Mouse (Mus musculus): ENCODE measurements at regions not wholly inside any gene's neighbourhood (a gene's known extent, or its start where the extent isn't known, plus 50 kb on each side); places are given as distances from the start of the nearest gene placed in this dataset.

DNA sequence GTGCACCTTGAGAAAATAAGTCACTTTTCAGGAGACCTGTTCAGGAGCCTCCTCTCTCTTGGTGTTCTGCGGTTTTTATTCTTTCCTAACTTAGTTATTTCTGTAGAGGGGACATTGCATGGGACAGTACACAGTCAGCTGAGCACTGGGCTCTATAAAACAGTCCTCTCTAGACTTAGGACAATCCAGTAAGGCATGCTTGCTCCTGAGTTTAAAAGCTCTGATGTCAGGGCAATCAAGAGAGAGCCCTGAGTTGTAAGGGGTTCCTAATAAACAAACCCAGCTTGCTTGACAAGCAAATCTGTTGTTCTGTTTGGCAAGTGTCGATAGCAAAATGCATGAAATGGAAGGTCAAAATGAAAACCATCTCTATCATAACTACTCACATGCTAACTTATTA is 395.7 kb downstream of the Gpam start:
- Histone ChIP-seq H3K4me3 (ENCODE audit: insufficient read depth, low read length) (no peak overlapping the region), H3K27ac (ENCODE audit: insufficient read depth, low read length) (no peak overlapping the region), H3K4me1 (ENCODE audit: control insufficient read depth, insufficient read depth, low read length) (no peaks in the 10 kb centered on the region)
- TF ChIP-seq CTCF (IDR thresholded peaks at IDR 0.05; ENCODE audit: extremely low read depth, insufficient read depth, low read length) (no peak), POLR2A (IDR thresholded peaks at IDR 0.05; ENCODE audit: extremely low read depth, insufficient read depth, low read length) (no peak)

DNA sequence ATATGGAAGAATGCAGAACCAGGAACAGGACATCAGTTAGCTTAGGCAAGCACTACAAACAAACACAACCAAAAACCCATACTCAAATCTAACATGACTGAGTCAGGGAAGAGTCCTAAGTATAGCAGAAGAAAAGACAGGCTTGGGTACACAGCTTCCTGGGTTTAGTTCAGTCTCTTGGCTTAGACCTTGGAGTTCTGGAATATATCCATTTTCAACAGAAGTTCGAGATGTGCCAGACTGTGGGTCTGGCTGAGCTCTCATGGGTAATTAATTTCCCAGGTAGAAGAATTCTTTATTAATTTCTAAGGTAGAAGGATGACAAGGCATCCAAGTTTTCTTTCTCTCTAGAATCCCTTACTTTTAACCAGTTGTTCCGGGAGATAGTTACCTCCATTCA is 396.2 kb downstream of the Gpam start:
- H3K4me3 ChIP-seq (ENCODE audit: insufficient read depth, low read length), result no peak overlapping the region
- H3K27ac ChIP-seq (ENCODE audit: insufficient read depth, low read length), result no peak overlapping the region
- TF ChIP-seq POLR2A (IDR thresholded peaks at IDR 0.05; ENCODE audit: extremely low read depth, insufficient read depth, low read length), result no peak
- TF ChIP-seq CTCF (IDR thresholded peaks at IDR 0.05; ENCODE audit: extremely low read depth, insufficient read depth, low read length), result no peak
- H3K4me1 ChIP-seq (ENCODE audit: control insufficient read depth, insufficient read depth, low read length), result no peaks in the 10 kb centered on the region

DNA sequence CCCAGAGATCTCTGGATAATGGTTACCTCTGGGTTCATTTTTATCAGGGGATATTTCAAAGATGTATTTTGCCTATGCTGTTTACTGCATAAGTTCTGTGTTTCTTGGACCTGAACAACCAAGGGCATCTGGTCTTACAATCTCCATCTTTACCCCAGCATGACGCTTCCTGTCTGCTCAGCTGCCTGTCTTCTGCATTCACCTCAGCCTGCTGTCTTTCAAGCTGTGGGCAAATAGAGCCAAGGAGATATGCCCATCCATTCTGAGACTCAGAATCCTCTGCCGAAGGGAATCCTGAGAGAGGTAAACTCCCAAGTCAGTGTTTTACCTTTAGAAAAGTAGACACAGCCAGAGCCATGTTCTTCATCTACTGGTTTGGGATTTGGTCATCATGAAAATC is 396.7 kb downstream of the Gpam start:
- no peak overlapping the region for H3K27ac ChIP-seq (ENCODE audit: insufficient read depth, low read length)
- no peaks in the 10 kb centered on the region for H3K4me1 ChIP-seq (ENCODE audit: control insufficient read depth, insufficient read depth, low read length)
- TF ChIP-seq CTCF (IDR thresholded peaks at IDR 0.05; ENCODE audit: extremely low read depth, insufficient read depth, low read length) (no peak), POLR2A (IDR thresholded peaks at IDR 0.05; ENCODE audit: extremely low read depth, insufficient read depth, low read length) (no peak)
- no peak overlapping the region for H3K4me3 ChIP-seq (ENCODE audit: insufficient read depth, low read length)

DNA sequence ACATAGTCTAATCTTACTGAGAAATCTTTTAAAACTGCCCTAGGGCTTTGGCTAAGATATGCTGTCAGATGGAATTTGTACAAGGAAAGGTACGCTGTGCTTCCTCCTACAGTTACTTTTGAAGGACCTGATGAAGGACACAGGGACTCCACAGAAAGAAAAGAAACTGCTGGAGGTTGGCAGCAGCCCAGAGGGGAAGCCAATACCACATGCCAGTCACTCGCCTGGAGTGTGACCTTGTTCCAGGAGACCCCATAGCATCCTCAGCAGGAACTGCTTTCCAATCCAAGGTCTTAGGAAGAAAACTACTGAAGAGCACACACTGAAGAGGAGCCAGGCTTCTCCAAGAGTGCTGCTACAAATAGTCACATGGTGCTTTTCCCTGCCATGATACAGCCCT is 404.9 kb downstream of the Gpam start:
- H3K27ac ChIP-seq (ENCODE audit: insufficient read depth, low read length), result no peak overlapping the region
- H3K4me1 ChIP-seq (ENCODE audit: control insufficient read depth, insufficient read depth, low read length), result no peaks in the 10 kb centered on the region
- TF ChIP-seq POLR2A (IDR thresholded peaks at IDR 0.05; ENCODE audit: extremely low read depth, insufficient read depth, low read length) (no peak), CTCF (IDR thresholded peaks at IDR 0.05; ENCODE audit: extremely low read depth, insufficient read depth, low read length) (no peak)
- no peak overlapping the region for H3K4me3 ChIP-seq (ENCODE audit: insufficient read depth, low read length)

DNA sequence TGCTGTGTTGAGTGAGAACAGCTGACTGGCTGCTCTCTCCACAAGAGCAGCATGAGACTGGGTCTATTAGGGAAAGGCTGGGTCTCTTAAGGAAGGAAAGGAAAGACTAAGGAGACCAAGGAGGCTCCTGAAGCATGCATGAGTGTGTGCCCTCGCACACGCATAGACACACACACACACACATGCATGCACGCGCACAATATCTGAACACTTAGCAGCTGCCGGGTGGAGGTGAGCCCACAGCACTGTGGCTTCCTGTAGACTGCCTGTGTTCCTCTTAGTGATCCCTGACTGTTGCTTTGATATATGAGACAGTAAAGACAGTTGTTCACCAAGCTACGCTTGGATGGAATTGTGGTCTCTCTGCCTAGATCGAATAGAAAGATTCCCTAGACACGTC is 429.6 kb downstream of the Gpam start:
- no peak overlapping the region for H3K27ac ChIP-seq (ENCODE audit: insufficient read depth, low read length)
- no peak overlapping the region for H3K4me3 ChIP-seq (ENCODE audit: insufficient read depth, low read length)
- no peak for TF ChIP-seq POLR2A (IDR thresholded peaks at IDR 0.05; ENCODE audit: extremely low read depth, insufficient read depth, low read length)
- TF ChIP-seq CTCF (IDR thresholded peaks at IDR 0.05; ENCODE audit: extremely low read depth, insufficient read depth, low read length), result no peak
- no peaks in the 10 kb centered on the region for H3K4me1 ChIP-seq (ENCODE audit: control insufficient read depth, insufficient read depth, low read length)

DNA sequence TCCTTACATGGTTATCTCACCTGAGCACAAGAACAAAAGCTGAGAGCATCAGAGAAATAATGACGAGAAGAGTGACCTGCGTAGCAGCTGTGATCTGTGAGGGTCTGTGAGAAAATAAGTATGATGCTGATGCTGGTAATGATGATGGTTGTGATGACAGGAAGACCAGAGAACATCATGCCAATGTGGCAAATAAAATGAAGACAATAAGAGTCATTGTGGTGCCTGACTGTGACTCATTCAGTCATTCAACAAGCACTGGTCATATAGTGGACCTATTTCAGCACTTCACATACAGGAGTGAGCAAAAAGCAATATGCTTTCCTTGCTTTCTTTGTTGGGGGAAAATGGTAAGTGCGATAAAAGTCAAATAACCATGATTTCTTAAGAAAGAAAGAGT is 433.3 kb downstream of the Gpam start:
- H3K27ac ChIP-seq (ENCODE audit: insufficient read depth, low read length), result no peak overlapping the region
- TF ChIP-seq POLR2A (IDR thresholded peaks at IDR 0.05; ENCODE audit: extremely low read depth, insufficient read depth, low read length) (no peak), CTCF (IDR thresholded peaks at IDR 0.05; ENCODE audit: extremely low read depth, insufficient read depth, low read length) (no peak)
- H3K4me3 ChIP-seq (ENCODE audit: insufficient read depth, low read length), result no peak overlapping the region
- H3K4me1 ChIP-seq (ENCODE audit: control insufficient read depth, insufficient read depth, low read length), result no peaks in the 10 kb centered on the region

DNA sequence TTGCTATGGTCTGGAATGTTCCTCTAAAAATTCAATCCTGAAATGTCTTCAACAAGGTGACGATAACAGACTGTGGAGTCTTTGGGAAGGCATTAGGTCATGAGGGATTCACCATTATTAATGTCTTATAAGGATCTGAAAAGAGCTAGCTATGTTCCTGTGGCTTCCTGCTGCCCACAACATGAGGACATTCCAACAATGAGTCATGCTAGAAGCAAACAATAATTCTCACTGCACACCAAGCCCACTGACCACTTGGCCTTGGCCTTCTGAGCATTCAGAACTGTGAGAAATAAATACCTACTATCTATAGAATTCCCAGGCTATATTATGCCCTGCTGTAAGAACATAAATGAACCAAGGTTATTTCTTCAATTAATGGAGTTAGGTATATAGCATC is 433.9 kb downstream of the Gpam start:
- Histone ChIP-seq H3K4me3 (ENCODE audit: insufficient read depth, low read length) (no peak overlapping the region), H3K4me1 (ENCODE audit: control insufficient read depth, insufficient read depth, low read length) (no peaks in the 10 kb centered on the region), H3K27ac (ENCODE audit: insufficient read depth, low read length) (no peak overlapping the region)
- TF ChIP-seq POLR2A (IDR thresholded peaks at IDR 0.05; ENCODE audit: extremely low read depth, insufficient read depth, low read length), result no peak

DNA sequence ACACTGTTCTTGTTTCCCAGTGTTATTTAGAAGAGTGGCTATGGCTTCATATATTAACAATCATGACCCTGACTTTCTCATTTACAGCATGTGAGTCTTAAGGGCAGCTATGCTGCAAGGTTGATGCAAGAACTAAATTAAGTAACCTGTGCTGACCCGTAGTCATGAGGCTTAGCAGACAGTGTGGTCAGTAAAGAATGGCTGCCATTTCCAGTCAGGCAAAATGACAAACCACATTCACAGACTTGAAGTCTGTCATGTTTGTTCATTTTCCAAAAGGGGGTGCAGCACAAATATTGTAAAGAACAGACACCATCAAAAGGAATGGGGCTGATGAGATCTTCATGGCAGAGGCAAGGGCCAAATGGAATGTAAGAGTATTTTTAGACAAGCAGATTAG is 435.2 kb downstream of the Gpam start:
- no peaks in the 10 kb centered on the region for H3K4me1 ChIP-seq (ENCODE audit: control insufficient read depth, insufficient read depth, low read length)
- no peak overlapping the region for H3K27ac ChIP-seq (ENCODE audit: insufficient read depth, low read length)
- no peak overlapping the region for H3K4me3 ChIP-seq (ENCODE audit: insufficient read depth, low read length)
- TF ChIP-seq POLR2A (IDR thresholded peaks at IDR 0.05; ENCODE audit: extremely low read depth, insufficient read depth, low read length) (no peak), CTCF (IDR thresholded peaks at IDR 0.05; ENCODE audit: extremely low read depth, insufficient read depth, low read length) (no peak)

DNA sequence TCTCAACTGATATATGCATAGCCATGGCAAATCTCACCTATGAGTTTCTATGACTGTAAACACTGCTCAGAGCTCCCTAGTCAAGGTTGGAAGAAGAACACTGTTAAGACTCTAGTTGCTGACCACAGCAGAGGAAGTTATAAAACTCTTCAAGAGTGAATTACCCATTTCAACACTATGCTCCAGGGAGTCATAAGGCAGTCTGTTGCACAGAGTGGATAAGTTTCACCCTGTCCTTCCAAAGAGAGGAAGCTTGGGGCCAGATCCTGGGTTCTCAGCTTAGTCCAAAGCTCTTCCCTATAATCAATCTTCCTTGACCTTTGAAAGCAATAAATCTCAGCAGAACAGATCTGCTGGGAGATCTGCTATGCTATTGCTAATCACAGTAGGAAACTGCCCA is 438.4 kb downstream of the Gpam start:
- Histone ChIP-seq H3K4me1 (ENCODE audit: control insufficient read depth, insufficient read depth, low read length) (no peaks in the 10 kb centered on the region), H3K4me3 (ENCODE audit: insufficient read depth, low read length) (no peak overlapping the region), H3K27ac (ENCODE audit: insufficient read depth, low read length) (no peak overlapping the region)
- TF ChIP-seq CTCF (IDR thresholded peaks at IDR 0.05; ENCODE audit: extremely low read depth, insufficient read depth, low read length) (no peak), POLR2A (IDR thresholded peaks at IDR 0.05; ENCODE audit: extremely low read depth, insufficient read depth, low read length) (no peak)

DNA sequence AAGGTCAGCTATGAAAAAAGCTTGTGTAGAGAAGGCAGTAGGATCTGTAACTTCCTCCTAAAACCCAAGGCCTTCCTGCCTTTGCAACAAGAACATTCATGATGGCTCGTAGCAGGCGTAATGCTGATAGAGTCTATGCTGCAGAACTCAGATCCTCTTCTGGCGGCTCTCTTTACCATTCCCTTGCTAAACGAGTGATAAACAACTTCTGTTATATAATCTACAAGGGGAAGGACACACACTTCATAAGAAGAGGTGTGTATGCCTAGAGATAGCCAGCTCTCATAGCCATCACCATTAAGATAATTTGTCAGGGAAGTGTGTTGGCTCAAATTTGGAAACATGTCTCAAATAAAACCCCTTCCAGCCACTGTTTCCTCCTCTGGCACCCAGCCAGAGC is 441.9 kb downstream of the Gpam start:
- TF ChIP-seq POLR2A (IDR thresholded peaks at IDR 0.05; ENCODE audit: extremely low read depth, insufficient read depth, low read length) (no peak), CTCF (IDR thresholded peaks at IDR 0.05; ENCODE audit: extremely low read depth, insufficient read depth, low read length) (no peak)
- H3K4me3 ChIP-seq (ENCODE audit: insufficient read depth, low read length), result no peak overlapping the region
- H3K27ac ChIP-seq (ENCODE audit: insufficient read depth, low read length), result no peak overlapping the region
- H3K4me1 ChIP-seq (ENCODE audit: control insufficient read depth, insufficient read depth, low read length), result no peaks in the 10 kb centered on the region
